Mouse (Mus musculus) lung, adult 18-20 months (tissue): ENCODE measurements around the gene Rims4.

Experiments used
- DNase-seq, 2 experiments: peaks; one replicate each; pipeline ENCODE4 v3.0.0; 2022; ENCODE audit warnings: mixed read lengths in 2 of 2

Rims4 gene

DNA sequence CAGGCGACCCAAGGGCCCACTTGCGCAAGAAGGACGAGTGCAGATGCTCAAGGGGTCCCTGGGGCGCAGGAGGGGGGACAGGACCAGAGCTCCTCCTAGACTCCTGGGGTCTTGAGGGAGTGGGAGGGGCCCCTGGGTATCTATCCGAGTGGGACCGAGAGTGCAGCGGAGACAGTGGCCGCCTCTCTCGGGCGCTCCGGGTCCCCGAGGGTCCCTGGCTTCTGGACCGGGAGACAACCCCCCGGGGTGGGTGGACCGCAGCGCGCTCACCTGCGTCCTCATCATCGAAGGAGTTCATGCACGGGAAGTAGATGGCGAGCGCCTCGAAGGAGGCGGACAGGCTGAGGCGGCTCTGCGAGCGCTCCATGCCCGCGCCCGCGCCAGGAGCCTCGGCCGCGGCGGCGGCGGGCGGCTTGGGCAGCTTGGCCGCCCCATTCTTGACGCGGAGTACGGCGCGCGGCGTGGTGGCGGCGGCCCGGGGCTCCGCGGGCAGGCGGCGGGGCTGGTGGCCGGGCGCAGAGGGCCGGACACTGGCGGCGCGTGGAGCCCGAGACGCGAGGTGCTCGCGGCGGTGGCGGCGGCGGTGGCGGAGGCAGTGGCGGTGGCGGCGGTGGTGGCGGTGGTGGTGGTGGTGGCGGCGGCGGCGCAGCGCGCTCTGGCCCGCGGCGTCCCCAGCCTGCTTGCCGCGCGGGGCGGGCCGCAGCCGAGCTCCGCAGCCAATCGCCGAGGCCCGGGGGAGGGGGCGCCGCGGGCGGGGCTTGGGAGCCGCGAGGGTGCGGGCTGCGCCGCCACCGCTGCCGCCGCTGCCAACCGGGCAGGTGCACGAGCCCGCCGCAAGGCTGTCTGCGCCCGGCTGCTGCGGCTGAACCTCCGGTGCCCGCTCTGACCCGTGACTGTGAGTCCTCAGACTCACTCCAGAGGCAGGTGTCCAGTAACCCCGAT, at the start of gene Rims4:
Gene Rims4, minus strand, starts transcription at position 367 of the 942 bp plus-strand sequence.
- no peak for DNase-seq

DNA sequence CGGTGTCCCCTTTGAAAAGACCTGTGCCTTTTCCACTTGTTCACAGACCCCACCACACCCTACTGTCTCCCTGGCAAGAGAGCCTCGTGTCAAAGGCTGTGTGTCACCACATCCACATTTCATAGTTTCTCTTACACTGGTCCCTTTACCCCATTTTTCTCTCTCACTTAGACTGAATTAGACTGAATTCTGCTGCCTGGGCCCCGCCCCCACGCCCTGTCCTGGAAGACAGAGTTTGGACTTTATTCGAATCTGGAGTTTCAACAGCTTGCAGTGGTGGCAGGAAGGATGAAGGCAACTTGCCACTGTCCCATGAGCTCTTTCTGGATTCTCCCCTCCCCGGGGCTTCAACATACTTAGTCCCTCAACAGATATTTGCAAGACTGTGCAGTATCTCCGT, 47.2 kb upstream of the Rims4 start:
- DNase-seq = peak; percentile 12 to 13

DNA sequence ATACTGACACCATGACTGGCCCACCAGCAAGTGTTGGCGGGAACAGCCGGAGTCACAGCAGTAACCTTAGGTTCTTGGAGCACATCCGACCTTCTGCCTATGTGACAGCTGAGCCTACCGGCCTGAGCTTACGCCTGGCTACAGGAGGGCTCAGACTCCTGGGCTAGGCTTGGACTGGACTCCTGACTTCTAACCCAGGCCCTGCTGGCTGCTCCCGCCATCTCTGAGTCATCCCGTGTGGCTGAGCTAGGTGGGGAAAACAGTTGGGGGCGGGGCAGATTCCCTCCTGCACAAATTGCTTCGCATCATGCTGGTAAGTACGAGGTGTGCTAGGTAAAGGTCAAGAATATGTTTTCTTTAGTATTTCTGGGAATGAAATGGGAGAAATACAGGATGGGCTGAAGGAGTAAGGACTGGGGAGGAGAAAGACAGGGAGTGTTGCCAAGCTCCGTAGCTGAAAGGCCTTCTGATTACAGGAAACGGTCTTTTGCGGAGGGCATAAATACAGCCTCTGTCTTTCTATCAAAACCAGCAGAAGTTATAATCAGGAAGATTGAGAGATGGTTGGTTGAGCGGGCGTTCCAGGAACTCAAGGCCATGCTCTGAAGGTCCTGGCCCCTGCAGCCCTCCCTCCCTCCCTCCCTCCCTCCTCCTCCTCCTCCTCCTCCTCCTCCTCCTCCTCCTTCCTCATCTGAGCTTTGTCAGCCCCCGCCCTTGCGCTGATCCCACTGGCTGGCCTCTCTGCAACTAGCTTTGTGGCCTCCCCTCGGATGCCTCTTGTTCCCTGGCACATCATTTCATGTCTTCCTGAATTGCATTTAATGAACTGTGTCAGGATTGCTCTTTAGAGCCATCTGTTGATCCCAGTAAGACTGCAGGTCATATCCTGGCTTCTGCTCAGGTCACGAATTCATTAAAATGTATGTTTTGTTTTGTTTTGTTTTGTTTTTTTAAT, 46.4 kb upstream of the Rims4 start:
- DNase-seq = peak; percentile 26 to 44

DNA sequence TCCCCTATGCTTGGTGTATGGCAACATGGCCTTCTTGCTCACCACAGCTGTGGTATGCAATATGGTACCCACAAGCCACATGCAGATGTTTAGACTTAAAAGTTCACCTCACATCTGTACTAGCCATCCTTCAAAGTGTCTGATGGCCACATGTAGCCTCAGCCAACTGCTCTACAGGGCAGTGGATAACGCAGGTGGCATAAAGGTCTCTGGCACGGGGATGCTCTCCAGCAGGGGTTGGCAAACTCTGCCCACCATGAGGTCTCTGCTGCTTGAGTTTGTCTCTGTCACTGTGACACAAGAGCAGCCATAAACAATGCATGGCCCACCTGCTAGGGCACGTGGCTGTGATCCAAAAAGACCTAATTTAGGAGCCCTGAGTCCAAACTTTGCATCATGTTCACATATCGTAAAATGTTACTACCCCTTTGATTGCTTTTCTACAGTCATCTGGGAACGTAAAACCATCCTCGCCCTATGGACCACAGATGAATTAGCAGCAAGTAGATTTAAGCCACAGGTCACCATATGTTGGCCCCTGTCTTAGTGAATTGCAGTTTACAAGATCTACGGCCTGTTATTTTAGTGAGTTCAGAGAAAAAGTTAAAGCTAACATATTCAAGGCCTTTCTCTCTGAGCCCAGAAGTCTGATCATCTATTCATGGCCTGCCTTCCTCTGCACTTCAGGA, 35.3 kb upstream of the Rims4 start:
- DNase-seq = no peak

DNA sequence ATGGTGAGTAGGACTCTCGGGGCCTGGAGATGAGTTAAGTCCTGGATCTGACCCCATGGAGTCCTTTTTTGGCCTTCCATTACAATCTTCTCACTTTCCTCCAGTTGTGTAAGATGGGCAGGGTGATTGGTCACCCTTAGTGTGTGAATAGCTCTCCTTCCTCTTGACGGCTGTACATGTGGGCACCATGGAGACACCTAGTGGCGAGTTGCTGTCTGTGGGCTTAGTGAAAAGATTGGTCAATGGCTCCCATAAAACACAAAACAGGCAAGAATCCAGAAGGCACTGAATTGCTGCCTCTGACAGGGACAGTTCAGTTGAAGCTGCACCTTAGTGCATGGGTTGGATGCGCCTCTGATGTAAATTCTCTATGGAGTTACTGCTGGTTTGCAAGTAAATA, 33.3 kb upstream of the Rims4 start:
- DNase-seq = peak; percentile 45 to 57

DNA sequence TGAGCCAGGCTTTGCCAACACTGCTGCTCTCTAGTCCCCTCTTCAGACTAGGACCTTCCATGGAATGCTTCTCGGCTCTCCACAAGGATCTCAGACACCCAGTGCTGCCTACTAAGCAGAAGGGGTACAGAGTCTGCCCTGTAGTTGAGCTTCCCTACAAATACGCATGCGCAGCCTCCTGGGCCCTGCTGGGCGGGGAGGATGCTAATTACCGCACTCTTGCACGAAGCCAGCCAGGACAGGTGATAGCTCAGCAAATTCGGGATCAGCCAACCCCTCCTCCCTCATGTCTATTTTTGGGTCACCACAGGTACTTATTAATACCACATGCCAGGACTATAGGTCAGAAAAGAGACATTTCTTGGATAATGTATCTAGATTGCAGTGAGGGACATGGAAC, 29.5 kb upstream of the Rims4 start:
- no peak for DNase-seq

DNA sequence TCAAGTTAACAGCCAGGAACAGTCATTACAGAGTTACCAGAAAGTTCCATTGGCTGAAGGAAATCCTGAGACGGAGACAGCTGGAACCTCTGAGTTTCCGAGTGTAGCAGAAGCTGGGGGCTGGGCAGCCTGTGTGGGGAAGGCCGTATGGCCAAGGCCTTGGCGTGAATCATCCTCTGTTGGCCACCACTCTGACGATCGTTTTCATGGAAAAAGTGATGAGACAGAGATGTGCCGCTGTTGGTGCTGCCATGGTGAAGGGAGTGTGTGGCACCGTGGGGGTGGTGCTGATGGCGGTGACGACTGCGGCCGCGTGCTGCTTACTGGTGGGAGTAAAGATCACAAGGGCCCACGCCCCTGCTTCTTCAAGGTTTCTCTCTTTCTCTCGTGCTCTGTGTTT, 27.7 kb upstream of the Rims4 start:
- DNase-seq = no peak

DNA sequence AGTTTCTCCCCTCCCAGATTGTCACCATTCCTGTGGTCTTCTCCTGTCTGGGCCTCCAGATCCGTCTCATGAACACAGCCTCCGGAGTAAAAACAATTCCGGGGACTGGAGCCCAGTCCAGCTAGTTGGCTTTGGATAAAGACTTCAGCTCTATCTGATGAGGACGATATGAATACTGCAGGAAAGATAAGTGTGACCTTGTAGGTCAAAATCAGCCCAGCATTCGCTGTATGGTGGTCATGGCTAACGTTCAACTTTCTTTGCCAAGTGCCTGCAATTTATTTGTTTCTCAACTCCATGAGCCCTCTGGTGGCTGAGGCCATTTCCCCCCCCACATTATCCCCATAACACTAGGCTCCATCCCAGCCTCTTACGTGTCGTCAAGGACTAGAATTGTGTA, 26.0 kb upstream of the Rims4 start:
- DNase-seq = no peak

DNA sequence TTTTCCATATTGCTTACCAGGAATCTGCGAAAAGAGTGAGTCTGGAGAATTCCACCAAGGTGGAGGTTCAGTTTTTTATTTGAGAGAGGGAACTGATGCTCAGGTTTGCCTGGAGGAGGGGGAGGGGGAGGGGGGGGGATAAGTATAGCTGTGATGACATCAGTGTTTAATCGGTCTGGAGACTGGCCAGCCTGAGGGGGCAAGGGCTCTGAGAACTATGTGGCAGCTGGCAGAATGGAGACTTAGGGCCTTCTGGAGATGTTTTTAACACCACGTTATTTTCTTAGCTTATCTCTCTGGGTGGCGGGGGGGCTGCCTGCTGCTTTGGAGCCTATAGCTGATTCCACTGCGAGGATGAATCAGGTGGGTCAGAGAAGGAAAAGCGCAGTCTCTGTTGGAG, 24.6 kb upstream of the Rims4 start:
- DNase-seq = no peak

DNA sequence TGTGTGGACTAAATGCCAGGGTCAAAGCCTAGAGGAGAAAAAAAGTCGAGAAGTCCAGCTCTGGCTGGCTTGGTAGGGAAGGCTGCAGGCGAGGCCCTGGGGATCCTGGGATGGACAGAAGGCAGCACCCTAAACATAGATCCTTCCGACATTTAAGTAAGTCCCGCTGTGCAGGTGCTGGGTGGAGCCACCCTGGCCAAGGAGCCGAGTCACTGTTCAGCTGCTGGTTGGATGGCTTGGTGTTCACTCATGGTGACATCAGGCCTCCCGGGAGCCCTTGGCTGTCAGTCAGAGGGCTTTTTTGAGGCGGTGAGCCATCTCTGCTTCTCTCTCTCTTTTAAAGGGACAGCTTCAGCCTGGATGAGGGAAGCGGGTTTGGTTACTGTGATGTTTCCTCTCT, 21.0 kb upstream of the Rims4 start:
- DNase-seq = peak in 1 of 2 experiments; percentile 8

GRCm38 (mm10) chr2:163932151-163932550, 13.7 kb upstream of the Rims4 start:
- DNase-seq = no peak

GRCm38 (mm10) chr2:163928464-163929200, 10.1 kb upstream of the Rims4 start:
- DNase-seq = no peak

DNA sequence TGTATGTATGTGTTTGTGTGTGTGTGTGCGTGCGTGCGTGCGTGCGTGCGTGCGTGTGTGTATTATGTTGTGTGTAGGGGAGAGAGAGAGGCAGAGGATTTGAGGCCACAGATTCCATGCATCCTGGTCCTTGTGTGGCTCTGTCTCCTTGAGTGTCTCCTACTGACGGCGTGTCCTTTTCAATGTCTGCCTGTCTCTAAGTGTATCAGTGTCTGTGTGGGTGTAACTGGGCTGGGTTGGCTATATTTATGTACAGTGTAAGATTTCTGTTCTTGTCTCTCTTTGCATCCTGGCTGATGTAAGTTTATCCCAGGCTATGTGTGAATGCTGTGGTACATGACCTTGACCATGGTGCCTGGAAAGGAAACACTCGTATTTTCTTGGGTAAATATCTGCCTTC, 6.6 kb upstream of the Rims4 start:
- DNase-seq = no peak

DNA sequence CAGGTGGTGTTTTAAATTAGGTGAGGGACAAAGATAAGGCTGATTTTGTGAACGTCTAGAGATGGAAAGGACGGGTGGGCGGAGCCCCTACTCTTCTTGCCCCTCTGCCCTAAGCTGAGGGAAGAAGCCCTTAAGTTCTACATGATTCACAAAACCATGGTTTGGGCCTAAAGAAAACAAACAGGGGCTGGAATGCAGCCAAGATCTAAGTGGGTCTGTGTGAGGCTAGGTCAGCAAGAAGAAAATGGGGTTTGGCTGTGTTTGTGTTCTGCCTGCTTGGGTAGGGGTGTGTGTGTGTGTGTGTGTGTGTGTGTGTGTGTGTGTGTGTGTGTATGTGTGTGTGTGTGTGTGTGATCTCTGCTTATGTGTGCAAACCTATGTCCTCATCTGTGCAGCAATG, 6.0 kb upstream of the Rims4 start:
- no peak for DNase-seq

DNA sequence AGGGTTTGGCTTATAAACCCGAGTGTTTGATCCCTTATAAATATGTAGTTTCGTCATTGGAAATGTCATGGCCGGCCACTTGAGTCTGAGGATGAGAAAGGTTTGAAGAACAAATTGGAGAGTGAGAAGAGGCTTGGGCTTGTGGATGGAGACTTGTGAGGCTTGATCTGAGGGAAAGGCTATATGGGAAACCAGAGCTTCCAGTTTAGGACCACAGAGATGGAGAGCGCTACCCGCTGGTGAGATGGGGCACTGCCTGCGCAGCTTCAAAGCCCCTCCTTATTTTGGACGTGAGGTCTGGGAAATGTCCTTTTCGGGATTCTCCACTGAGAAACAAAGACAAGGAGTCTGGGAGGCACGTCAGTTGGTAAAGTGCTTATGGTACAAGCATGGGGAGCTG, 4.6 kb upstream of the Rims4 start:
- no peak for DNase-seq

- DNase-seq = no peak
Measured at GRCm38 (mm10) chr2:163919581-163919980, 1.1 kb upstream of the Rims4 start.

GRCm38 (mm10) chr2:163916703-163917102, 1.8 kb downstream of the Rims4 start:
- DNase-seq = no peak

DNA sequence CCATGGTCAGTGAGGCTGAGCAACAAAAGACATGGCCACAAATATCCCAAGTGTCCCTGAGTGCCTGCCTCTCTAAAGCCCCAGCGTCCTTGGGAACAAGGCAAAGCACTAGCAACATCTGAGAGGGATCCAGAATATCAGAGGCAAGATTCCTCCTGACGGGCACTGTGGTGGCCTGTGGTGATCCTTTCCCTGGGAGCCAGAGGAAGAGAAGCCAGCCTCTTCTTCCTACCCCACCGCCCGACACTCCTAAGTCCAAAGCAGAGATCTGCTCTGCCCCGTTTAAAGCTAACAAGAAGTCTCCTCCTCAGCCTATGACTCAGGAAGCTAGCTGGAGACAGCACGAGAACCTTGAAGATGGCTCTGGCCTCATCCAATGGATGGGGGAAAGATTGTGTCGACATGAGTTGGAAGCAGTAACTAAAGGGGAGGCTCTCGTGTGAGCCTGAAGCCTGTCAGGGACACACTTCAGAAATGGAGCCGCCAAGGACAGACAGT, 3.1 kb downstream of the Rims4 start:
- DNase-seq = no peak

DNA sequence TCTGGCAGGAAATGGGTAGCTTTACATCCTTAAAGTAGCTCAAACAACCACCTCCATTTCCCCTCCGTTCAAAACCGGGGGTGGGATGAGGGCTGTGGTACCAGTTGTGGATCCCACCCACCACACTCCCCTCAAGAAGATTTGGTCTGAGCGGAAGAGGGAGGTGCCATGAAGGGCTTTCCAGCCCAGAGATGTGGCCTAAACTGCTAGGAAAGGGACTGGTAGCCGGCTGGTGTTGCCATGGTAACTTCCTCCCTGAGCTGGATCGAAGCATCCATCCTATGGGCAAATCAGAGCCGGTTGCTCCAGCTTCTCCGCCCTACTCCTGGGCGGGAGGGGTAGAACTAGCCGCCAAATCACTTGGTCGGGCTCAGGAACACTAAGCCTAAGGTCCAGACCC, 4.4 kb downstream of the Rims4 start:
- DNase-seq = no peak

GRCm38 (mm10) chr2:163913704-163914103, 4.8 kb downstream of the Rims4 start:
- no peak for DNase-seq

DNA sequence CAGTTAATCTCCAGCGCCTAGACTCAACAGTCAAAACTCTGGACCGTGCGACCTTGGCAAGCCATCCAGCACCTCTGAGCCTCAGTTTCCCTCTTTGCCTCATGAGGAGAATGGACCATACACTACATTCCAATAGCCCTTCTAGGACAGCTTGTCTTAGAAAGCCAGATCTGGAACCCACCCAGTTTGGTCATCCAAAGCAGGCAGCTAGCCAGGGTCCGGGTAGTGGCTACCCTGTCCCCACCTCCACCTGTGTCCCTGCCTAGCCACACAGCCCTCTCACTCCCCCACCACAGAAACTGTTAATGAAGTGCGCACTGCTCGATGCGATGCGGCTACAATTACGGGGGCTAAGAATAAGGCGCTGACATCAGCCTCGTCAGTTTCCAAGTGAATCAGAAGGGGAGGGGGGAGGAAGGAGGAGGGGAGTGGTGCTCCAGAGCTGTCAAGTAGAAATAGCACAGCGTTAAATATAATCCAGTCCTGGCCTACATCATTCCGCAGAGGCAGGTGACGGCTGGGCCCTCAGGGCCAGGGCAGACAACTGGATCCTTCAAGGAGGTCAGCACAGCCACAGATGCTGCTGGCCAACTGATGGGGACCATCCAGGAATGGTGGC, 6.5 kb downstream of the Rims4 start:
- DNase-seq = no peak

DNA sequence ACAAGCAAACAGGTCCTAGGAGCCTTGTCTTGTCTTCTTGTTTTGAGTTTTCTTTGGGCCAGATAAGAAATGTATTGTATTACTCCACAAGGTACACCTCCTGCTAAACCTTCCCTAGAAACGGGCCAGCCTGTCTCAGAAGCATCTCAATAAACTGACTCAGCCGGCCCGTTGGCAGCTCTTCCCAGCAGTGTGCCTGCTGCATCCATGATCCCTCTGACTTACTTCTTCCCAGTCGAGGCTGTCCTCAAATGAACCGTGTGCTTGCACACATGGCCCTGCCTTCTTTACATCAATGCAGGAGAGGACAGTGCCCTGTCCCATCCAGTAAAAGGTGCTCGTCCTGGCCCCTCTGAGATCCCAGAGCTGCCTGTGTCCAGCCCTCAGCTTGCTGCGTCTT, 8.9 kb downstream of the Rims4 start:
- DNase-seq = no peak
